Mouse (Mus musculus) testis, adult 2 months (tissue): ENCODE data around the gene Lztr1. TPM values are rescaled to one million over a fixed set of nuclear protein-coding genes. Genes with fewer than 3 reads are reported as not detected.
"Not testable (repeated sequence)": the region's sequence is repeated elsewhere in the genome, so short reads cannot be mapped to it uniquely, and the experiment has no call there.

Experiments used
- H3K27ac ChIP-seq: fragments of 200-500 bp; 2 replicates; pipeline ENCODE4 v1.5.1; 2012; ENCODE audit warnings: low read depth, low read length; ENCODE audit not compliant: control insufficient read depth, insufficient read depth
- H3K27me3 ChIP-seq: fragments of 200-500 bp; 2 replicates; pipeline ENCODE4 v1.6.1; 2012; ENCODE audit warnings: mild to moderate bottlenecking, low read length, moderate library complexity; ENCODE audit not compliant: control insufficient read depth, insufficient read depth
- H3K36me3 ChIP-seq: fragments of 200-500 bp; 2 replicates; pipeline ENCODE4 v1.6.1; 2012; ENCODE audit warnings: mild to moderate bottlenecking, low read length; ENCODE audit not compliant: control insufficient read depth, insufficient read depth
- H3K4me1 ChIP-seq: fragments of 200-500 bp; 2 replicates; pipeline ENCODE4 v1.6.1; 2012; ENCODE audit warnings: low read length; ENCODE audit not compliant: control insufficient read depth, insufficient read depth
- H3K4me3 ChIP-seq: fragments of 200-500 bp; 2 replicates; pipeline ENCODE4 v1.5.1; 2012; ENCODE audit warnings: low read depth, mild to moderate bottlenecking, low read length, moderate library complexity, mixed read lengths; ENCODE audit not compliant: control insufficient read depth
- CTCF ChIP-seq: fragments of 200-500 bp; IDR thresholded peaks from 2 replicates; pipeline ENCODE4 v1.5.1; 2012; ENCODE audit warnings: low read depth, mild to moderate bottlenecking, inconsistent platforms, low read length, moderate library complexity; ENCODE audit not compliant: control insufficient read depth, insufficient read depth, insufficient replicate concordance
- POLR2A ChIP-seq: fragments of 200-500 bp; IDR thresholded peaks from 2 replicates; pipeline ENCODE4 v1.6.1; 2012; ENCODE audit warnings: low read depth, mild to moderate bottlenecking, inconsistent platforms, low read length, moderate library complexity; ENCODE audit not compliant: control insufficient read depth
- polyA plus RNA-seq: library from polyadenylated mRNA; depleted of rRNA; stranded (reverse); fragments of >200 nt; gene quantifications from 2 replicates; pipeline ENCODE4 v1.2.3, GENCODE M21; 2012

Lztr1 gene
- polyA plus RNA-seq, 1 experiment, result 55.8 TPM

DNA sequence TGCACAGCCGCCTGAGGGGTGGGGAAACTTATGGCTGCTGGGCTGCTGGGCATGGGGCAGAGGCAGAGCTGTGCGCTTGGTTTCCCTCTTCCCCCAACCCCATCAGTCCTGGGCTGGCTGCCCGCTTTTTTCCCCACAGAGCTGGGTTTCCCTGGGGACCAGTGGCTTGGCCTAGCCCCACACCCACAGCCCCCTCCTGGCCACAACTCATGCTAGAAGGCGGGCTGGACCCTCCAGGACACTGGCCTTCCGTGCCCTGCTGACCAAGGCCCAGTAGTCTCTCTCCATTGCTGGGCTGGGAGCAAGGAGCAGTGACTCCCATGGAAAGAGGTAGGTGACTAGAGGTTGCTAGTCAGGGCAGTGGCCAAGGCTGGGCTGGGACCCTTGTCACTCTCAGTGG is 17.3 kb upstream of the Lztr1 start:
- Histone ChIP-seq H3K36me3 (no peaks in the 10 kb centered on the region), H3K4me1 (peaks cover 7% of the 10 kb centered on the region), H3K27ac (no peak overlapping the region), H3K4me3 (no peak overlapping the region), H3K27me3 (no peaks in the 10 kb centered on the region)
- TF ChIP-seq CTCF (no peak), POLR2A (no peak)

DNA sequence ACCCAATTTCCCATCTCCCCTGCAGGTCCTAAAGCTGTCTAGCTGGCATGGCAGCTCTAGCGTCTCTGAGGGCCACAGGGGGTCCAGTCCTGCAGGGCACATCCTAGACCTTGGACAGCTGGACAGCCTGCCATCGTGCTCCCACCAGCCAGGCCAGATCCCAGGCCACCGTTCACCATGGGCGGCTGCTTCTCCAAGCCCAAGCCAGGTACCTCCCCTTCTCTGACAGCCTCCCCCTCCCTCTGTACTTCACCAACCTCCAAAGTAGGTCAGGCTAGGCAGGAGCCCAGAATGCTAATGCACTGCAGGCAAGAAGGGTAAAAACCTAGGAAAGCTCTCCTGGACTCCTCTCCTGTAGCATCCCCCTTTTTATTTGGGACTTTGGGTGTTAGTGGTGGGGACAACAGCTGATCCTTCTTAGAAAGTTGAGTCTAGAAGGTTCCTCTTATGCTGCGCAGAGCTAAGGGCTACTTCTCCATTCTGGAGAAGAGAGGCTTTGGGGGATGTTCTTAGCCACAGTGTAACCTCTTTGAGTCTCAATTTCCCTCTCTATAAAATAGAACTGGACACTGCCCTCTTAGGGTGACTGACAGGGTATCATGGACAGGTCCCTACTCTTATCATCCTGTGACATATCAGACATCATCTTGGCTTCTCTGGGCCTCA is 16.5 kb upstream of the Lztr1 start:
- Histone ChIP-seq H3K4me1 (peaks cover 7% of the 10 kb centered on the region), H3K27ac (no peak overlapping the region), H3K27me3 (no peaks in the 10 kb centered on the region), H3K36me3 (no peaks in the 10 kb centered on the region), H3K4me3 (no peak overlapping the region)
- TF ChIP-seq POLR2A, result no peak
- no peak for TF ChIP-seq CTCF

DNA sequence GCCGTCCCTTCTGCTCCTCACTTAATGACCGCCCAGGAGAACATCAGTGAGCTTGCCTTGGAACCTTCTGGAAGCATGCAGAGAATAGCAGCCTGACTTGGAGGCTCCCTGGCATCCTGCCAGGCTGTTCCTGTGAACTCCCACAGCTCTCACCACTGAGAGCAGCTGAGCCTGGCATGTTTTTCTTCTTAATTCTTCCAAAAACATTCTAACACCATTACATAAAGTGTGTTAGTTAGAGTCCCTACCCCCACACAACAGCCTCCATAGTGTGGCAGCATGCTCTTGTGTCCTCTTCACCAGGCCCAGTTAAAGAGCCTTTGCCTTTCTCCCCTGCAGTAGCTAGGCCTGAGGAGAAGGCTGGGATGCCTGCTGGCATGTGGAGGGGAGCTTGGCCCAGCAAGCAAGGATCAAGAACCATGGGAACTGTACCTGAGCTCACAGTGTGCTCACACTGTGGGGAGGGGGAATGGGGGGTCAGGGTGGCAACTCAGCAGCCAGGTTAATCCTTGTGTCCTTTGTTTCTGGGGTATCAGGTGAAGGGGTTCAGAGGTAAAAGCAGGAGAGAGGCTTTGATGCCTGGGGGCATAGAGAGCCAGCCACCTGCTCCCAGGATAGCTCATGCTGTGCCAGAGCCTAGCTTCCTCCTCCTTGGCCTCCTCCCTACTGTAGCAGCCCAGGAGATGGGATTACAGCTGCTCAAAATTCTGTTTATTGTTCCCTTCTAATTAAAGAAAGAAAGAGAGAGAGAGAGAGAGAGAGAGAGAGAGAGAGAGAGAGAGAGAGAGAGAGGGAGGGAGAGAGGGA is 11.8 kb upstream of the Lztr1 start:
- no peak for TF ChIP-seq POLR2A
- TF ChIP-seq CTCF, result no peak

DNA sequence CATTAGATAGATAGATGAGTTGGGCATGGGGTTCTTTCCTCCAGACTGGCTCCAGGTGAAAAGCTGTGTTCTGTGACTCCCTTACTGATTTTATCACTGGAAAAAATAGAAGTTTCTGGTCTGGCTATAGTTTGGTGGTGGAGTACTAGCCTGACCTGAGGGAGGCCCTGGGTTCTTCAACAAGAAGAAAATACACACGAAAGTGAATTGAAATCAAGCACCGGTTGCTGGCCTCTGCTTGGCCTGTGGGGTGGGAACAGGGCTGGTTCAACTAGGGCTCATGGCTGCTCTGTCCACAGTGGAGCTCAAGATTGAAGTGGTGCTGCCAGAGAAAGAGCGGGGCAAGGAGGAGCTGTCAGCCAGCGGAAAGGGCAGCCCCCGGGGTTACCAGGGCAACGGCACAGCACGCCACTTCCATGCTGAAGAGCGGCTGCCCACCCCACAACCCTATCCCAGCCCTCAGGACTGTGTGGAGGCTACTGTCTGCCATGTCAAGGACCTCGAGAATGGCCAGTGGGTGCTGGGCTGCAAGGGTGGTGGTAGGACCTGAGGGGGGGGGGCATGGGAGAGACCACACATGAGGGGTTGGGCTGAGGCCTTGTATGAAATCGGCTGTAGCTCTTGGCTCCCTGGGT is 9.1 kb upstream of the Lztr1 start:
- no peak for TF ChIP-seq CTCF
- no peak for TF ChIP-seq POLR2A
- Histone ChIP-seq H3K27ac (no peak overlapping the region), H3K27me3 (no peaks in the 10 kb centered on the region), H3K36me3 (no peaks in the 10 kb centered on the region), H3K4me3 (no peak overlapping the region), H3K4me1 (no peaks in the 10 kb centered on the region)

More for the DNA sequence above, 11.8 kb upstream of the Lztr1 start:
- Histone ChIP-seq H3K4me1 (no peaks in the 10 kb centered on the region; the same call in 1 of the 2 replicates), H3K36me3 (no peaks in the 10 kb centered on the region), H3K4me3 (no peak overlapping the region), H3K27me3 (no peaks in the 10 kb centered on the region), H3K27ac (peak overlapping the region; percentile 44)

DNA sequence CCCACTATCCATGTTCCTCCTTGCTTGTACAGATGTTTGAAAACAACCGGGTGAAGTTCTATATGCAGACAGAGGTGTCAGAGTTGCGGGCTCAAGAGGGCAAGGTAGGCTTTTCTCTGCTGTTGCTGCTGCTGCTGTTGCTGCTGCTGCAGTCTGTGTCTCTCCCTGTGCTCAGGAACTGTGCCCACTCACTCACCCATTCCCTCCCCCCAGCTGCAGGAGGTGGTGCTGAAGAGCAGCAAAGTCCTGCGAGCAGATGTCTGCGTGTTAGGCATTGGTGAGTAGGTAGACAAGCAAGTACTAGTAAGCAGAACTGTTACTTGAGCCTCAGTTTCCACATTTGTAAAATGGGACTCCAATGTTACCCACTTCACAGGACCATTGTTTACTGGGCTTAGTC is 5.8 kb upstream of the Lztr1 start:
- Histone ChIP-seq H3K27ac (no peak overlapping the region), H3K27me3 (no peaks in the 10 kb centered on the region), H3K4me3 (no peak overlapping the region), H3K4me1 (no peaks in the 10 kb centered on the region), H3K36me3 (no peaks in the 10 kb centered on the region)
- no peak for TF ChIP-seq POLR2A
- no peak for TF ChIP-seq CTCF

DNA sequence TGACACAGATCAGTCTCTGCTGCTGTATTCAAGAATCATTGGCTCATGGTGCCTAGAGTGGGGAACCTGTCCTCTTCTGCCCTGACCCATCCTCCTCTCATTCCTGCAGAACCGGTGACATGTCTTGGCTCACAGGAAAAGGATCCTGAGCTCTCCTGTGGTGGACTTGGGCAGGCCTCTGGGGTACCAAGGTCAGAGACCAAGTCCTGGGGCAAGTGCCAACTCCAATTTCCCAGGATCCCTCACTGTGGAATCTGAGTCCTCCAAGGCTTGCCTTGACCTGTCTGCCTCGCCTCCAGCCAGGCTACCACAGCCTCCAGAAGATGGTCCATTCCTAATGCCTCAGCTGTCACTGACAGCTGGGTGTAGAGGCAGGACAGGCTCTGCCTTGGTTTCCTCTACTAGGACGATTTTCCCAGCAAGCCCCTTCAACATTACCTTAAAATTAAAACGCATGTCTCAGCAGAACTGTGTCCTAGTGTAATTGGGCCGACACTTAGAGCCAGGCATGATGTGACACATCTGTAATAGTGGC is 1.4 kb upstream of the Lztr1 start:
- H3K27ac ChIP-seq, result no peak overlapping the region
- TF ChIP-seq POLR2A, result no peak
- no peak for TF ChIP-seq CTCF
- H3K27me3 ChIP-seq, result no peaks in the 10 kb centered on the region
- H3K4me1 ChIP-seq, result peaks cover 5% of the 10 kb centered on the region
- H3K4me3 ChIP-seq, result no peak overlapping the region
- no peaks in the 10 kb centered on the region for H3K36me3 ChIP-seq

DNA sequence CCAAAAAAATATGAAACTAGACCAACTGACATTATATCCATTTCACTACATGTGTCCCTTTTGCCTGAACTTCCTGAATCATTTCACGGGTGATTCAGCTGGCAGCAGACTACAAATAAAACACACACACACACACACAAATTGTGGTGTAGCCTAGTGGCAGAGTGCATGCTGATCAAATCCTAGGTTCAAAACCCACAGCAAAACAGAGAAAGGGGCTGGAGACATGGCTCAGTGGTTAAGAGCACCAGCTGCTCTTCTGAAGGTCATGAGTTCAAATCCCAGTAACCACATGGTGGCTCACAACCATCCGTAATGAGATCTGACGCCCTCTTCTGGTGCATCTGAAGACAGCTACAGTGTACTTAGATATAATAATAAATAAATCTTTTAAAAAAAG is 457 bp upstream of the Lztr1 start:
- not testable (repeated sequence) for H3K27me3 ChIP-seq, H3K36me3 ChIP-seq, H3K4me1 ChIP-seq, H3K27ac ChIP-seq
- peak overlapping the region; percentile 87; the same call in 1 of the 2 replicates for H3K4me3 ChIP-seq
